Mouse (Mus musculus) left cerebral cortex, adult 8-10 months (tissue): ENCODE results near the gene Gm17693. TPM values are rescaled to one million over a fixed set of nuclear protein-coding genes. Genes with fewer than 3 reads are reported as not detected.
"Not testable (repeated sequence)": the region's sequence is repeated elsewhere in the genome, so short reads cannot be mapped to it uniquely, and the experiment has no call there.

Source experiments
- DNase-seq, 2 experiments: peaks; one replicate each; pipeline ENCODE4 v3.0.0; 2022; ENCODE audit warnings: low spot score in 2 of 2
- total RNA-seq, 4 experiments: library from RNA; stranded (reverse); gene quantifications; 2 replicates each; pipeline ENCODE4 v1.2.4; 2022

The Gm17693 gene
- total RNA-seq: not detected

GRCm38 (mm10) chrX:125705144-125705543, at the start of gene Gm17693:
Gene Gm17693 (plus strand): TSS chrX:125705444.
- DNase-seq: not testable (repeated sequence)
